Mouse (Mus musculus) myocyte (in vitro differentiated cells): ENCODE data around the gene Zfp961.

ENCODE experiments used
- MYOD1 ChIP-seq, 3 experiments: IDR thresholded peaks; one replicate each; pipeline ENCODE4 v1.6.1; 2011; ENCODE audit warnings: control low read depth in 2 of 3, low read depth in 2 of 3, mild to moderate bottlenecking in 2 of 3, moderate library complexity in 1 of 3; ENCODE audit not compliant: insufficient read length in 2 of 3, control insufficient read depth in 1 of 3
- MYOG ChIP-seq, 3 experiments: IDR thresholded peaks; one replicate each; pipeline ENCODE4 v1.6.1; 2011; ENCODE audit warnings: control low read depth in 2 of 3, low read depth in 2 of 3, mild to moderate bottlenecking in 2 of 3; ENCODE audit not compliant: insufficient read length in 2 of 3, control insufficient read depth in 1 of 3, insufficient read depth in 1 of 3
- POLR2A ChIP-seq: IDR thresholded peaks from one replicate; pipeline ENCODE4 v1.6.1; 2011; ENCODE audit warnings: low read depth, mild to moderate bottlenecking, control low read depth, moderate library complexity; ENCODE audit not compliant: insufficient read length
- SRF ChIP-seq: IDR thresholded peaks from one replicate; pipeline ENCODE4 v1.6.1; 2011; ENCODE audit warnings: low read depth; ENCODE audit not compliant: control insufficient read depth, insufficient read length
- TCF12 ChIP-seq: IDR thresholded peaks from one replicate; pipeline ENCODE4 v1.6.1; 2011; ENCODE audit warnings: mild to moderate bottlenecking, control low read depth; ENCODE audit not compliant: poor library complexity, insufficient read depth, severe bottlenecking
- USF1 ChIP-seq: IDR thresholded peaks from one replicate; pipeline ENCODE4 v1.6.1; 2011; ENCODE audit warnings: low read depth, mild to moderate bottlenecking, control low read depth, moderate library complexity

- no peak for TF ChIP-seq POLR2A
- TF ChIP-seq SRF: no peak
- no peak for TF ChIP-seq USF1
- TF ChIP-seq MYOG (IDR thresholded peaks at IDR 0.05; ENCODE audit: control insufficient read depth in 1 of 3, insufficient read depth in 1 of 3, insufficient read length in 2 of 3, low read depth in 2 of 3): no peak
- no peak for TF ChIP-seq TCF12
- TF ChIP-seq MYOD1 (IDR thresholded peaks at IDR 0.05; ENCODE audit: control insufficient read depth in 1 of 3, insufficient read length in 2 of 3, low read depth in 2 of 3): no peak
Observed at GRCm38 (mm10) chr8:71966411-71966810, 15.6 kb downstream of the Zfp961 start.
